Mouse (Mus musculus): ENCODE data around the gene Akt1s1.
"Not testable (repeated sequence)": the region's sequence is repeated elsewhere in the genome, so short reads cannot be mapped to it uniquely, and the experiment has no call there.

Gene Akt1s1

DNA sequence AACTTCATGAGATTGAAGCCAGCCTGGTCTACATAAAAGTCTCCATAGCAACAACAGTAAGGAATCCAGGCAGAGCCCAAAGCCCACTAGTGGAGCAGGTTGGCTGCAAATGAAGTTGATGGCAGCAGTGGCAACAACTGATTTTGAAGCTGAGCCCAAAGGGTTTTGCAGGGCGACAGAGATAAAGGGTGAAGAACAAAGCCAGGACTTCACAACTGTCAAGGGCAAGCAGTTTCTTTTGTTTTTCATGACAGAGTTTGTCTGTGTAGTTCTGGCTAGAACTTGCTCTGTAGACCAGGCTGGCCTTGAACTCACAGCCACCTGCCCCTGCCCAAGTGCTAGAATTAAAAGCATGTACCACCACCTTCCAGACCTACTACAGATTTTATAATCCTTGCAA is 22.4 kb downstream of the Akt1s1 start:
- DNase-seq, result no peak

DNA sequence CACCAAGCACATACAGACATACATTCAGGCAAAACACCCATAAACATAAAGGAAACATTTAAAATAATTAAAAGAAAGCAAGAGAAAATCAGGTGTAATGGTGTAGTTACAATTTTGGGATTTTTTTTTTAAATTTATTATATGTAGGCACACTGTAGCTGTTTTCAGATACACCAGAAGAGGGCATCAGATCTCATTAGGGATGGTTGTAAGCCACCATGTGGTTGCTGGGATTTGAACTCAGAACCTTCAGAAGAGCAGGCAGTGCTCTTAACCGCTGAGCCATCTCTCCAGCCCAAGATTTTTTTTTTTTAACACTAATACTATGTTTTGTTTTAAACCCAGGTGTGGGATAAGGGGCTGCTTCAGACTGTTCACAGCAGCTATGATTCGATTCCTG is 23.0 kb downstream of the Akt1s1 start:
- DNase-seq, result not testable (repeated sequence)

DNA sequence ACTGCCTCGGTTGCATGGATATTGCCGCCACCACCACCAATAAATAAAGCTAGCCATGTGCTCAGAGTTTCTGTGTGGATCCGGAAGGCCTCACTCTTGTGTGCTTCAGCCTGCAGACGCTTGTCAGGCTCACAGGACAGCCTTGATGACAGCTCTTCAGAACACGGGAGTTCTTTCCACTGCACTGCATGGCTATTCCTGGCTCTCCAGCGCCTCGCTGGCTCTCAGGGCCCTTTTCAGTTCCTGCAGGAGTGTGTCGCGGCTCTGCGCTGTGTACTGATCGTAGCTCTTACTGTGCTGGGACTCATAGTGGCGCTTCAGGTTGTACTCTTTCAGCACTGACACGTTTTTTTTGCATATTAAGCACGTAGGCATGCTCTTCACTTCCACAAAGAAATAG is 29.0 kb downstream of the Akt1s1 start:
- no peak for DNase-seq

DNA sequence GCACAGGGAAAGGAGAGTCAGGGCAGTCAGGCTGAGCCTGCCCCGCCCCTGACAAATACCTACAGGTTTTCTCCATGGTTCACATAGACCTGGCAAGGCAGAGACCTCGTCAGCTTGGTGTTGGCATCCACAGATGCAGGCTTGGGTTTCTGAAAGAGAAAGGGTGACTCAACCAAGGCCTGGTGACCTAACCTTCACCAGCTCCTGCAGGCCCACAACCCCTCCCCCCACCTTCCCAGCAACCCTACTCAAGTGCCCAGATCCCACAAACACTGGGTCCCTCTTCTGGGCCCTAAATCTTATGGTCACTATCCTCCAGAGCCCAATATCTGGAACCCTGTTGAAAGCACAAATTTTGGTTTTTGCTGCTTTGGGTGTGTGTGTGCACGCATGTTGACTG is 34.2 kb downstream of the Akt1s1 start:
- DNase-seq, result no peak

DNA sequence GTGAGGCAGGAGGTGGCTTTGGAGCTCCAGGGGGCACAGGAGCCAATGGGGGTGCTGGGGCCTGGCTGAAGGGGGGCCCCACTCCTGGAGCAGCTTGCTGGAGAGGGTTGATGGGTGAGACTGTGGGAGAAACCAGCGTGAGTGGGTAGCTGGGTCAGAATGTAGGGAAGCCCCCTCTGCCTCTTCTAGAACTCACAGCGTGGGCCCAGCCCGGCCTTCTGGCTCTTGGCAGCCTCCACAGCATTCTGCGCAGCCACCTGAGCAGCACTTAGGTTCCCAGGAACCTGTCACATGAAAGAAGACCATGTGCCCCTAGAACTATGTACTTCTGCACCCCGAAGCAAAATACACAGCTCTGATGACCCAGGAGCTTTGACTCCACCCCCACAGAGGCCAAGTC is 35.8 kb downstream of the Akt1s1 start:
- no peak for DNase-seq

DNA sequence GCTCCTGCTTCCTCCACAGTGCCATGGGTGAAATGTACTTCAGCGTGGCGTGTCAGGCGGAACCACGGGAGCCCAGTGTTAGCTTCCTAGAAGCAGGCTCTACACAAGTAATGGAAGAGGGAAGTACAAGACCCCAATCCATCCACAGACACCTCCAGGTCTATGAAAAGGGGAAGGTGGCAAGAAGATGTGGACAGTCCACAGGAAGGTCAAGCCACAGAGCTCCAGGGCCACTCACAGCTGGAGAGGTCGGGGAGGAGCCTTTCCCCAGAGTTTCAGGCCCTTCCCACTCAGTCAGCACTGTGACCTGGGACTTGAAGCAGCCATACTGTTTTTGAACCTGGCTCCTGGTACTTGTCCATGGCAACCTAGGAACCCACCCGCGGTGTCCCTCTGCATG is 38.2 kb downstream of the Akt1s1 start:
- no peak for DNase-seq

DNA sequence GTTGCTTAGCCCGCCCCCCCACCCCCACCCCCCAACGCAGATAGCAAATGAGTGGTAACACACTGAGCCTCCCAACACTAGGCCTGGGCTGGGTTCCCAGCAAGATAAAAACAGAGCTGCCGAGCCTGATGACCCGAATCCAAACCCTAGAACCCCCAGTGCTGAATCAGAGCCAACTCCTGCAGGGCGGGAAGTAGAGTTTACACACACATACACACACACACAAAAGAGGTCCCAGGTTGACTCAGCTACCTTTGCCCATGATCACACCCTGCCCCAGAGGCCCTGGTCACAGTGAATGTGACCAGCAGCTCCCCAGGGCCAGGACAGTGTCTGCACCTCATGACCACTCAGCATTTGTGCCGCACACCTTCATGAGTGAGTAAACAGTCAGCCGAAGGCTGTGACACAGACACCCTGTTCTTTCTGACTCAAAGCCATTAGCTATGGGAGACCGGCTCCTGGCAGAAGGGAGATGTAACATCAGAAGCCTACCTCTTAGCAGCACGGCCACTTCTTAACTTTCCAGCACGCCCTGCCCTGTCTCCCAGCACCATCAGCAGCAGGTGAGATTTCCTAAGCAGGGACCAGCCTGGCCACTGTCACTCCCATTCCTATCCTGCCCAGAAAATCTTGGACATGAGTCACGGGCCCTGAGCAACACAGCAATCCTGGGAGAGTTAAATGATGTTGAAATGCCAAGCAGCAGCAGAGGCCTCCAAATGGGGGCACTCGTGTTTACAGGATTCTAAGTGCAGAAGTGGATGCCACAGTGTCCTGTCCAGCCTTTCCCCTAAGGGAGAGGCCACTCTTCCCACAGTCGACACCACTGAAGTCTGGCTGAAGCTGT is 39.7 kb downstream of the Akt1s1 start:
- no peak for DNase-seq

DNA sequence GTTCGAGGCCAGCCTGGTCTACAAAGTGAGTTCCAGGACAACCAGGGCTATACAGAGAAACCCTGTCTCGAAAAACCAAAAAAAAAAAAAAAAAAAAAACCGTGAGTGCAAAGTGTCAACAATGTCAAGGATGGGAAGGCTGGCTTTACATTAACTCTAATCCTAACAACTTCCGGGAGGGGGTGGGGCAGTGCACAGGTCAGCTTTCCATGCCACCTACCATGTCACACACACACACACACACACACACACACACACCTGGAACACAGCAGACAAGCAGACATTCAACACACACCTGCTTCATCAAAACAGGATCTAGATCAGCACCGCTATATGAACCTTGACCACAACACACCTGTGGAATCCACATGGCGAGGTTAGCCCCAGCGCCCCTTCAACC is 41.4 kb downstream of the Akt1s1 start:
- no peak for DNase-seq

DNA sequence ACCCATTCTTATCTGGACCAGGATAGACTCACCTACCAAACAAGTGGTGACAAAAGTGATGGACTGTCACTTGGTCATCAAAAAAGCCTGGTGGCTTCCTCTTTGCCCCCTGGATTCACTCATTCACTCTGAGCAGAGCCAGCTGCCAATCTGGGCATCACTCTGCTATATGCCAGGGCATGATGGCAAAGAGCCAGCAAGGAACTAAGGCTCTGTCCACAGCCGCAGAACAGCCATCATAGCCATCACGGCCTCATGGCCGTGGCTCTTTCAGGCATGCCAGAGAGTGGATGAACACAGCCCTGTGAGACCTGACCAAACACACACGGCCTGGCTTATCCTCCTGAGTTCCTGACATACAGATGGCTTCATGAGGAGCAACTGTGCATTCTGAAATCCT is 41.9 kb downstream of the Akt1s1 start:
- no peak for DNase-seq

DNA sequence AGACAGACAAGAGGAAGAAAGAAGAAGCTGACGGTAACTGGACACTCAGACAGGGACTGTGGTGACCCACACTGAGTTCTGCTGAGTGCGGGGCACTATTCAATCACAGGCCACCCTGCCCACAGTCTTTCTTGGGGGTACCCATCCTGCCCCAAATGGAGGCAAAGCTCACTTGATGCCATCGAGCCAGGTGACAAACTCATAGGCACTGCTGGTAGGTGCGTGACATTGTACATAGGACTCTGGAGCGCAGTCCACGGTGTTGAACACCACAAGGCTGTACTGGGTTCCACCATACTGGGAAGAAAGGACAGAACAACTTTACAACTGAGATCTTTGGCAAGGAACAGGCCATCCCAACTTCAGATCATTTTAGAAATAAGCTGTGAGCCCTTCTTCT is 42.8 kb downstream of the Akt1s1 start:
- DNase-seq, result no peak

DNA sequence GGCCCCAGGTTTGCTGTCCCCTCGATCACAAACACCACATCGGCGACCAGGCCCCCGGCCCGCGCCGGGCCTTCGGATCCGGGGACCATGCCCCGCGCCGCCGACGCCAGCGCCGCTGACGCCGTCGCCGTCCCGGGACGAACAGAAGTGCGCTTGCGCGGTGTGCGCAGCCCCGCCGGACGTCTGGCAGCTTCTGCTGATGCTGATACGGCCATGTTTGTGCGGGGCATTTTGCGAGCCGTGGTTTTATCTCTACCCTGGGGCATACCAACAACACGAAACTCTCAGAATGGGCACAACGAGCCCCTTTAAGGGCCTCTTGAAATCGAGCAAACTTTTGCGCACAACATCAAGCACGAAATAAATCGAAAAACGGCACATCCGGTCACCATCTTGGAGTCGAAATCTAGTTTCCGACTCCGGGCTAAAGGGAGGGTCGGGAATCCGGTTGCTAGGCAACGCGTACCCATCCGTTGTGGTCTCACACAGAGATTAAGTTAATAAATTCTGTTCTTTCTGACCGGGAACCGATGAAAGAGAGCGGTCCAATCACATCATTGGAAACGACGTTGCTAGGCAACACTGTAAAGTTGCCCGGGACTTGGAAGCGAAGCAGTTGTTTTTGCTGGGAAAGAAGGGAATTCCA is 43.6 kb downstream of the Akt1s1 start, which contains the start of gene Med25:
Gene Med25, minus strand, starts transcription at position 437 of the 646 bp plus-strand sequence.
- DNase-seq, result peak; percentile 91

DNA sequence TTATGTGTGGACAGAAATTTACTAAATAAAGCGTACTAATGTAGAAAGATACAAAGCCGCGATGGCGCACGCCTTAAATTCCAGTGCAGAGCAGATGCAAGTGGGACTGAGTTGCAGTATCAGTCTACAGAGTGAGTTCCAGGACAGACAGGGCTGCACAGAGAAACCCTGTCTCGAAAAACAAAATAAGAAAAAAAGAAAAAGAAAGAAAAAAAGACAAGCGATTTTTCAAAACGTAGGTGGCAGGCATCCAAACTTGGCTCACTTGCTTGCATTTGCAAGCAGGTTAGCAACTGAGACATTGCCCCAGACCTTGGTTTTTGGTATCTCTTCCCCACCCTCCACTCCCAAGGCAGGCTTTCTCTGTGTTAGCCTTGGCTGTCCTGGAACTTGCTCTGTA is 44.4 kb downstream of the Akt1s1 start:
- DNase-seq, result no peak

DNA sequence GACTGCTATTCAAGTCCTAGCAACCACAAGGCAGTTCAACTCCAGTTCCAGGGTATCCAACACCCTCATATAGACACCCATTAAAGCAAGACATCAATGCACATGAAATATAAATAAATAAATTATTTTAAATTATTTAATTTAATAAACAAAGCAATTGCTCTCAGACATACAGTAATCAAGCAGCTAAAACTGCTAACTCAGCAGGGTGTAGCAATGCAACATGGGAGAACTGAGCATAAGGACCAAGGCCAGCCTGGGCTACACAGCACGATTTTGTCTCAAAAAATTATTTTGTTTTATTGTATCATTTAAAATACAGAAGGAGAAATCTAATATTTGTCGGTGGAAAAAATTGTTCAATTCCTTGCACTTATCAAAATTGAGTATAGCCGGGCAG is 45.4 kb downstream of the Akt1s1 start:
- DNase-seq, result no peak

DNA sequence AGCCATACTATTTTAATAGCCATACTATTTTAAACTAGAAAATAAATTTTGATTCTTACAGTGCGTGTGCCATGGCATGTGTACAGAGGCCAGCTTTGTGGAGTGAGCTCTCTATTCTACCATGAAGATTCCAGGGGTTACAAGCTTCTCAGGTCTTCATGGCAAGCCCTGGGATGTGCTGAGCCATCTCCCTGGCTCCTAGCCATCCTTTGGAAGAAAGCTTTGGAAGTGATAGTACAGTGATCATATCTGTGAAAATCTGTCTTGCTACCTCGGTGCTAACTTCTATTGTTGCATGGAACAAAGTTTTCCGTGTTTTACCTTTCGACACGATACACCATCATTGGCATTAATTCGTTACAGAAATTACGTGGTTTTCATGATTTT is 46.4 kb downstream of the Akt1s1 start:
- no peak for DNase-seq

DNA sequence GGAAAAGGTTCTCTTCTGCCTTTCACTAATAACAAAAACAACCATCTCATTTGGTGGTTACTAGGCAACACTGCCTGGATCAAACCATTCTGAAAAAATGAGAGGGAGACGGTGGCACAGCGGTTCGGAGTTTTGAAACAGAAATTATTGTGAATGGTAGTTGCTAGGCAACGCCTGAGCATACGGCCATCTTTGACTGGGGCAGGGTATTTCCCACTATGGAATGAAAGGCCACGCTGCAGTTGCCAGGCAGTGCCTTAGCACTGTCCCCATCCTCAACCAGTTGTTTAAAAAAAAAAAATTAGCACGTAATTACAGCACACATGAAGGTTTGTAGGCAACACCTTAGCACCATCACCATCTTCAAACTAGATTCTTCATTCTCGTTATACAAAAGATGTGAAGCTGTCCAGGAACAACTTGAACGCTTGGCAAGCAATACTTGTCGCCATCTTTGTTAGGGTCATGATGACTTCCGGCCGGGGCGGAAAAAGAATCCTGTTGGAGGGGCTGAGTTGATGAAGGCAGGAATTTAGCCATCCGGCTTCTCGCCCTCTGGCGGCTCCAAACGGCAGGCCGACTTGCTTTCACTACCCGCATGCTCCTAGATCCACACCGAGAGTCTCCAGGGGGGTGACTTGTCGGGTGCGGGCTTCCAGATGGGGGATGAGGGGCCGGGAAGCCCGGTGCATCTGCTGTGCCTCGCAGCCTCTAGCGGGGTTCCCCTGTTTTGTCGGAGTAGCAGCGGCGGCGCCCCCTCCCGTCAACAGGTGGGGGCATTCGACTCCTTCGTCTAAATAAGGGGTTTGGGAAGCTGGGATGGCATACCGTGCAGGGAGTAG is 47.0 kb downstream of the Akt1s1 start, which contains the start of gene Fuz:
Gene Fuz, plus strand, starts transcription at position 487 of the 842 bp plus-strand sequence.
- peak; percentile 82 for DNase-seq

DNA sequence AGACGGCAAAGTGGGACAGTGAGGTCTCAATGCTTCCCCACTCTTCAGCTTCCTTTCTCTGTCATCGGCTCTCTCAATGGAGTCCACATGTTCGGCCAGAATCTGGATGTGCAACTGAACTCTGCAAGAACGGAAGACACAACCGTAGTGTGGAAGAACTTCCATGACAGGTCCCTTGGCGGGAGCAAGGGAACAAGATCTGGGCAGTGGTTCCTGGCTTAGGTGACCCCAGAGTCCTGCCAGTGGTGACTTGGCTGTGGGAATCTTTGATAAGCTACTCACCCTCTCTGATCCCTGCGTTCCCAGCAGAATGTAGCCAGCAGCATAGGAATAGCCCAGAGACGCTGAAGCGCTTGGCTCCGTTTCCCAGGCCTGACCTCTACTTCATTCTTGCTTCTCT is 47.7 kb downstream of the Akt1s1 start:
- DNase-seq, result no peak

DNA sequence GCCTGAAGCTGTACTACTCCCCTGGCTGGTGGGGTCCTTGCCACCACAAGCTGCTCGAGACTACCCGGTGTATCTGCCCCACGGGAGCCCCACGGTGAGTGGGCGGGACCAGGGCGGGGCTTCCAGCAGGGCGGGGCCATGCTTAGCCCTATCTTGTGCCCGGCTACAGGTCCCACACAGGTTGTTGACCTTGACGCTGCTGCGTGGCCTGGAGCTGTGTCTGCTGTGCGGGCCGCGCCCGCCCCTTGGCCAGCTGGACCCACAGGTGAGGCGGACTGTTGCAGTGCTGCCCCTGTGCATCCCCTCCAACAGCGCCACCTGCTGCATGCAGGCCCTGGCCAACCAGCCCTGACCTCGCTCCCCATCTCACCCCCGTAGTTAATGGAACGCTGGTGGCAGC is 49.8 kb downstream of the Akt1s1 start:
- DNase-seq, result peak; percentile 79

DNA sequence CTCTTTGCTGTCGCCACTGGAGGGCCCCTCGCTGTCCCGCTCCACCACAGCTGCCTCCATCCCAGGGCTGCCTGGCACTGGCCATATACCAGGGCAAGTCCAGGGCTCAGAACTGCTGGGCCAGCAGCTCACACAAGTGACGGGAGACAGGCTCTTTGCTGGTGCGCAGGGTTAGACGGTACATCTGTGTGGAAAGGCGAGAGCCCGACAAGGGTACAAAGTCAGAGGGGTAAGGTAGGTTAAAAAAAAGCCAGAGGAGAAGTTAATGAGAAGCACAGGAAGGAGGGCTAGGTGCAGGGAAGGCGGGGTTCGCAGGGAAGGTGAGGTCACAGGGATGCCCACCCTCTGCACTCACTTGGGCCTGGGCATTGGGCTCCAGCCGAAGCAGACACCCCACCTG is 51.8 kb downstream of the Akt1s1 start:
- DNase-seq, result no peak

DNA sequence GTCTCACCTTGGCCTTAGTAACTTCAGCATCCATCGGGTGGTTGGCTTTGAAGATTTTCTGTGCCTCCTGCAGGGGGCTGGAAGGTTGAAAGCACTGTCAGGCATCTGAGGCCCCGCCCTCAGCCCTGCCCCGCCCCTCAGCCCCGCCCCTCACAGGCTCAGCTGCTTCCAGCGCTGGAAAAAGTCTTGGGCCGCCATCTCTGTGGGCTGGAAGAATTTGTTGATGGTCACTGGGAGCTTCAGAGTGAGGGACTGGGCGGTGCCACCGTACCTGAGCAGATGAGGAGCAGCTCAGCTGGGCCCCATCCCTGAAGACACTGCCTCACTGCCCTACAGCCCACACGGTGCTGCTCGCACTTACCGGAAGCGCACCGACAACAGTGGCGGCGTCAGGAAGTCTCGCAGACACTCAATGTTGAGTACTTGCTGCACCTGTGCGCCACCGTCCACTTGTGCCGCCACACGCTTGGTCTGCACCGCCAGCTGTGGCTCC is 52.5 kb downstream of the Akt1s1 start:
- DNase-seq, result peak; percentile 83
